9 mouse cellular contexts compared by ENCODE assay signal in the genomic region with DNA sequence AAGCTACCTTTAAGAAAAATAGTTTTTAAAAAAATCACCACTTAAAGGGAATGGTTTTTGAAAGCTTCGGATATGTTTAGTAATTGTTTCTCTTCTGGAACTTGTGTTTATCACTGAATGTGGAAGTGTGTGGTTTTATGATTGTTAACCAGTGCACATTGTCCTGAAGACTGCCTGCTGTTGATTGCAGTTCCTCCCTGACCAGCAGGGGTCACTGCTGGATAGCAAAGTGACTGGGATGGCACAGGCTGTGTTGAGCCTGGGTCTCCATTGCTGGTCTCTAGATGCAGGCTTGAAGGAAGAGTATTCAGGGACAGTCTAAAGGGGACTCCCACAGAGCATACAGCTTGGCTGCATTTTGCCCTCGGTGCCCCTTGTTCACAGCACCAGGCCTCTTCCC. TPM values are rescaled to one million over a fixed set of nuclear protein-coding genes. Genes with fewer than 3 reads are reported as not detected.
DNase-seq lines count a peak whose midpoint lies in the region; ATAC-seq lines count a peak whose summit lies in the region.
"Had no signal": no experiment of that assay in that cellular context is flagged by ENCODE, and none has a peak within 500 bp of the region (broad histone marks: within the 10 kb centered on the region; RNA-seq: fewer than 3 reads in every experiment).

No protein-coding gene starts in this region.

- H3K4me3 ChIP-seq in hindbrain, embryonic 15.5 days = no peak overlapping the region

- peak; percentile 64 for DNase-seq in Muller cell, postnatal 12 days (ENCODE audit: inconsistent ontology term)
- DNase-seq in cerebellum, adult 9-10 months = peak; percentile 88
- peak; percentile 70 to 79 for DNase-seq in frontal cortex, postnatal 25 days (ENCODE audit: low spot score in 2 of 2)
- peak; percentile 71 to 89 for DNase-seq in layer of hippocampus, postnatal 25 days (ENCODE audit: extremely low spot score in 1 of 2, low spot score in 1 of 2)
- peak; percentile 78 to 88 for DNase-seq in lung, postnatal 4 days
- peak; percentile 86 for DNase-seq in retina, postnatal 1 day
- peak; percentile 58 for DNase-seq in urinary bladder, adult 2 months (ENCODE audit: low spot score)

- H3K9ac ChIP-seq in hindbrain, embryonic 15.5 days = no peak overlapping the region

- no peaks in the 10 kb centered on the region for H3K27me3 ChIP-seq in hindbrain, embryonic 15.5 days

- H3K36me3 ChIP-seq in hindbrain, embryonic 15.5 days = peaks cover 9% of the 10 kb centered on the region; the same call in 1 of the 2 replicates

- no peak overlapping the region for H3K27ac ChIP-seq in hindbrain, embryonic 15.5 days (replicated peaks)

- no peak overlapping the region for H3K4me2 ChIP-seq in hindbrain, embryonic 15.5 days

- peaks cover 42% of the 10 kb centered on the region for H3K4me1 ChIP-seq in hindbrain, embryonic 15.5 days (replicated peaks)

- 27% methylated on average over 2 of the region's 2 CpGs for WGBS in hindbrain, embryonic 15.5 days

- no peaks in the 10 kb centered on the region for H3K9me3 ChIP-seq in hindbrain, embryonic 15.5 days

- peak; percentile 67 for ATAC-seq in hindbrain, embryonic 15.5 days (ENCODE audit: low FRiP score, low read depth)

RNA-seq across cellular contexts. Expression of gene Ube2g2, which starts 5.4 kb away (rescaled TPM):
- polyA plus RNA-seq in hindbrain, embryonic 15.5 days (2015; fragmentation: Nextera tagmentation; extraction: Ambion mirVana) = 83.8 and 90.0 TPM in 2 replicates
- 10 to 100 TPM; 69.8 to 88.4 TPM for total RNA-seq in layer of hippocampus, postnatal 25 days (2021)
- polyA plus RNA-seq in urinary bladder, adult 2 months (2012; rRNA removed) = 42.8 and 47.7 TPM in 2 replicates

RNA-seq across cellular contexts. Expression of gene Gm49325, which starts 21.5 kb away (rescaled TPM):
- 2.9 TPM in 1 of 2 replicates, not detected in the other for polyA plus RNA-seq in hindbrain, embryonic 15.5 days (2015; fragmentation: Nextera tagmentation; extraction: Ambion mirVana)
- 10 to 100 TPM; 29.0 to 29.8 TPM for total RNA-seq in layer of hippocampus, postnatal 25 days (2021)
- polyA plus RNA-seq in urinary bladder, adult 2 months (2012; rRNA removed) = 0.89 and 23.6 TPM in 2 replicates
- polyA plus RNA-seq: heart, embryonic 14.5 days had no signal

RNA-seq across cellular contexts. Expression of gene Sumo3, which starts 21.6 kb away (rescaled TPM):
- polyA plus RNA-seq in hindbrain, embryonic 15.5 days (2015; fragmentation: Nextera tagmentation; extraction: Ambion mirVana) = 282 and 283 TPM in 2 replicates
- 100 to 1,000 TPM; 116 to 128 TPM for total RNA-seq in layer of hippocampus, postnatal 25 days (2021)
- polyA plus RNA-seq in urinary bladder, adult 2 months (2012; rRNA removed) = 294 and 318 TPM in 2 replicates

RNA-seq across cellular contexts. Expression of gene Pttg1ip, which starts 46.0 kb away (rescaled TPM):
- 75.2 and 81.7 TPM in 2 replicates for polyA plus RNA-seq in hindbrain, embryonic 15.5 days (2015; fragmentation: Nextera tagmentation; extraction: Ambion mirVana)
- 10 to 100 TPM; 68.2 to 69.4 TPM for total RNA-seq in layer of hippocampus, postnatal 25 days (2021)
- polyA plus RNA-seq in urinary bladder, adult 2 months (2012; rRNA removed) = 457 and 472 TPM in 2 replicates

RNA-seq across cellular contexts. Expression of gene Tspear, which starts 58.9 kb away (rescaled TPM):
- polyA plus RNA-seq in hindbrain, embryonic 15.5 days (2015; fragmentation: Nextera tagmentation; extraction: Ambion mirVana) = 0.99 and 1.3 TPM in 2 replicates
- not detected for total RNA-seq in layer of hippocampus, postnatal 25 days (2021)
- polyA plus RNA-seq in urinary bladder, adult 2 months (2012; rRNA removed) = 1.3 and 1.6 TPM in 2 replicates
